Mouse (Mus musculus): ENCODE data around the gene Acpp.

DNA sequence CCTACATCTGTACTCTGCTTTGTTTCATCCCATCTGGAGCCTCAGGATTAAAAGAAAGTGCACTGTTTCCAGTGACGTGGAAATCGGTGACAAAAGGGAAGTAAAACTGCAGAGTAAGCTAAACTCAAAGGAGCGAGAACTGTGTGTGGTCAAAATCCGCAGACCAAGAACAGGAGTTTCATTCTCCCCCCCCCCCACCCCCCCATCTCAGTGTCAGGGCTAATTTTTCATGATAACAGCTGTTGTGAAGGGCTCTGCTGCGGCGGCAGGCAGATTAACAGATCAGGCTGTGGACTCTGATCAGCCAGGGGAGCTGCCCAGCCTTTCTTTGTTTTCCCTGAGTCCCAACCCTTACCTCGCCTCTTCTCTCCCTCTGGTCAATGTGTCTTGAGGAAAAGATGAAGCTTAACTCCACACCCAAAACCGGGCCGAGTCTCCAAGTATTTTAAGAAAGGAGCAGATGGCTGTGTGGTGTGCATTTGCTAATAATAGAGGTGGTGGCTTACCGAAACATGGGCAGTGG is 68.1 kb downstream of the Acpp start:
- TF ChIP-seq CTCF (IDR thresholded peaks at IDR 0.05; ENCODE audit: extremely low read depth, insufficient read depth, insufficient read length, insufficient replicate concordance): no peak
- no peak for TF ChIP-seq POLR2A (IDR thresholded peaks at IDR 0.05; ENCODE audit: low read depth, low read length)
